ENCODE assay signal across 26 mouse cellular contexts in the genomic region with DNA sequence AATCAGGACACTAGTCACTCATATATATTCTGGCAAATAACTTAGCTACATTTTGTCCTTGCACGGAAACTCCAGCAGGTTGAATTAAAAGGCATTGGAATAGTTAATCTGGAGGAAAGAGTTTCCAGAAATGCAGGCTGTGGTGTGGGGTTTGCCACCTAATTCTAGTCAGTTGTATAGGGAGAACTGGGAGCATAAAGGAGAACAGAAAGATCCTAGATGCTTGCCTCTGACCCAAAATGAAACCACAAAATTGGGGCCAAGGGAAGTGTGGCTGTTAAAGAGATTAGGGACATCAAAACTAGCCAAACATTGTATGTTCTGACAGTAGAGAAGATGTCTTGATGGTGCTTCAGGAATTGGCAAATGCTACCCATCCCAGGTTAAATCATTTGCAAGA. TPM values are rescaled to one million over a fixed set of nuclear protein-coding genes. Genes with fewer than 3 reads are reported as not detected.
DNase-seq lines count a peak whose midpoint lies in the region; ATAC-seq lines count a peak whose summit lies in the region.
"Had no signal": no experiment of that assay in that cellular context is flagged by ENCODE, and none has a peak within 500 bp of the region (broad histone marks: within the 10 kb centered on the region; RNA-seq: fewer than 3 reads in every experiment).

No protein-coding gene starts in this region.

- no peaks in the 10 kb centered on the region for H3K27me3 ChIP-seq in heart, embryonic 11.5 days (ENCODE audit: control insufficient read depth, insufficient read depth, low read length)
- H3K27me3 ChIP-seq: forebrain, embryonic 13.5 days; heart, embryonic 13.5 days had no signal

- no peaks in the 10 kb centered on the region for H3K79me2 ChIP-seq in macrophage (ENCODE audit: inconsistent target)

- no peak overlapping the region for H3K9ac ChIP-seq in heart, embryonic 11.5 days (ENCODE audit: low read depth, low read length)
- H3K9ac ChIP-seq: forebrain, embryonic 13.5 days; heart, embryonic 13.5 days; hindbrain, embryonic 14.5 days had no signal

- peak; percentile 12 for DNase-seq in heart, adult 8-10 months (ENCODE audit: low spot score)
- no peak for DNase-seq in adipocyte (ENCODE audit: low spot score)
- DNase-seq in cerebellum, postnatal 25 days: no peak
- DNase-seq in adrenal gland, postnatal 10 days: no peak
- DNase-seq: adrenal gland, adult 8-10 months; adrenal gland, postnatal 36 days; B cell, adult 2 months; cerebellum, adult 11 months; cerebellum, adult 2 months; cerebellum, adult 9-11 months; cerebellum, postnatal 36 days; gastrocnemius, postnatal 10 days; gastrocnemius, postnatal 36 days; heart, postnatal 14 days; heart, postnatal 4 days had no signal

- no peak for ATAC-seq in heart, embryonic 11.5 days (replicated peaks; ENCODE audit: insufficient number of reproducible peaks, low FRiP score, low TSS enrichment)
- ATAC-seq in common myeloid progenitor, adult 5-6 weeks (replicated peaks; ENCODE audit: low read depth, poor library complexity, severe bottlenecking): peak; percentile 42; the same call in 1 of the 2 replicates
- 0 out of 2 replicates have a peak, but pooled peaks have one; percentile 29 for ATAC-seq in monocyte, adult 5-6 weeks (replicated peaks; ENCODE audit: insufficient number of reproducible peaks, low FRiP score, low TSS enrichment, poor library complexity, severe bottlenecking)
- ATAC-seq: forebrain, embryonic 13.5 days; forebrain, embryonic 16.5 days; hindbrain, postnatal 0 days had no signal

- no peak overlapping the region for H3K27ac ChIP-seq in heart, embryonic 11.5 days (ENCODE audit: low read depth, low read length)
- H3K27ac ChIP-seq in macrophage: peak overlapping the region; percentile 85
- H3K27ac ChIP-seq: forebrain, embryonic 10.5 days; forebrain, embryonic 13.5 days; heart, embryonic 13.5 days; hindbrain, embryonic 14.5 days; hindbrain, postnatal 0 days had no signal

- 87% methylated on average over 1 of the region's 1 CpGs for WGBS in heart, embryonic 11.5 days (ENCODE audit: insufficient replicate concordance)
- 23% methylated on average over 1 of the region's 1 CpGs for WGBS in macrophage (ENCODE audit: missing documents)

- H3K4me1 ChIP-seq in heart, embryonic 11.5 days (ENCODE audit: control insufficient read depth, insufficient read depth, low read length): no peaks in the 10 kb centered on the region
- H3K4me1 ChIP-seq: forebrain, embryonic 10.5 days; forebrain, embryonic 13.5 days; heart, embryonic 13.5 days had no signal

- H3K9me3 ChIP-seq in heart, embryonic 11.5 days (replicated peaks; ENCODE audit: control insufficient read depth, low read length): no peaks in the 10 kb centered on the region
- H3K9me3 ChIP-seq: forebrain, embryonic 10.5 days; forebrain, embryonic 13.5 days; heart, embryonic 13.5 days had no signal

- no peaks in the 10 kb centered on the region for H3K36me3 ChIP-seq in heart, embryonic 11.5 days (ENCODE audit: control insufficient read depth, insufficient read depth, low read length)
- H3K36me3 ChIP-seq in macrophage (ENCODE audit: inconsistent target): no peaks in the 10 kb centered on the region
- H3K36me3 ChIP-seq: forebrain, embryonic 10.5 days; heart, embryonic 13.5 days had no signal

- H3K4me2 ChIP-seq in heart, embryonic 11.5 days: no peak overlapping the region
- H3K4me2 ChIP-seq: forebrain, embryonic 13.5 days; heart, embryonic 13.5 days; hindbrain, embryonic 14.5 days had no signal

- no peak overlapping the region for H3K4me3 ChIP-seq in heart, embryonic 11.5 days (ENCODE audit: low read depth, low read length)
- no peak overlapping the region for H3K4me3 ChIP-seq in macrophage (ENCODE audit: inconsistent target)
- H3K4me3 ChIP-seq: forebrain, embryonic 10.5 days; forebrain, embryonic 13.5 days; heart, embryonic 13.5 days had no signal

RNA-seq across cellular contexts. Expression of gene Ptger2, which starts 48.6 kb away (rescaled TPM):
- under 1 TPM; 0.11 to 0.28 (median 0.18) TPM for total RNA-seq in heart, adult 8-10 months (2022)
- polyA plus RNA-seq in heart, embryonic 11.5 days (2014; fragmentation: Nextera tagmentation; extraction: Ambion mirVana): not detected in 2 replicates
- 2.7 and 2.8 TPM in 2 replicates for total RNA-seq in common myeloid progenitor, adult 5-6 weeks (2017)
- total RNA-seq in macrophage (2018; cell fraction: chromatin; rRNA removed): 10 to 100 TPM in 15 of 26 experiments, 1 to 10 TPM in 11; 1.9 to 32.8 (median 11.7) TPM
- 1 to 10 TPM; 1.6 to 6.0 (median 3.3) TPM for total RNA-seq in macrophage (2018; cell fraction: cytosol; rRNA removed)
- total RNA-seq in macrophage (2018; cell fraction: nucleus; rRNA removed): 10 to 100 TPM in 20 of 26 experiments, 1 to 10 TPM in 6; 3.7 to 62.5 (median 16.6) TPM
- polyA plus RNA-seq in macrophage (2018): 2.1 to 3.0 TPM (median 2.4 TPM) in 3 replicates
- total RNA-seq in monocyte, adult 5-6 weeks (2017): 3.0 to 3.4 TPM (median 3.3 TPM) in 3 replicates
- total RNA-seq in adrenal gland, postnatal 10 days (2021): 1 to 10 TPM; 1.3 to 1.5 TPM
- total RNA-seq: MEL had no signal
- polyA plus RNA-seq: forebrain, embryonic 10.5 days had no signal
